Mouse (Mus musculus) embryonic facial prominence, embryonic 14.5 days (tissue): ENCODE measurements at regions not wholly inside any gene's neighbourhood (a gene's known extent, or its start where the extent isn't known, plus 50 kb on each side); places are given as distances from the start of the nearest gene placed in this dataset.
A peak's percentile ranks its signal among the peaks of the same experiment; 100 is the strongest.

ENCODE experiments used
- ATAC-seq: fragments of 200-750 bp; cut with Nextera tagmentation; 2 replicates; pipeline ENCODE4 v1.8.0; 2017; ENCODE audit warnings: low read depth, moderate number of reproducible peaks, moderate TSS enrichment
- DNase-seq: peaks from one replicate; pipeline ENCODE4 v3.0.0-alpha.2; 2015; ENCODE audit warnings: low spot score
- H3K27ac ChIP-seq: fragments of 300-500 bp; sonication (generic); replicated peaks from 2 replicates; pipeline ENCODE4 v1.5.1; 2014; ENCODE audit warnings: low read depth, mild to moderate bottlenecking, low read length, moderate library complexity
- H3K27me3 ChIP-seq: fragments of 300-500 bp; sonication (generic); replicated peaks from 2 replicates; pipeline ENCODE4 v1.6.1; 2014; ENCODE audit warnings: low read length; ENCODE audit not compliant: control insufficient read depth, insufficient read depth
- H3K36me3 ChIP-seq: fragments of 300-500 bp; sonication (generic); 2 replicates; pipeline ENCODE4 v1.6.1; 2014; ENCODE audit warnings: low read length, mixed read lengths; ENCODE audit not compliant: control insufficient read depth, insufficient read depth
- H3K4me1 ChIP-seq: fragments of 300-500 bp; sonication (generic); 2 replicates; pipeline ENCODE4 v1.6.1; 2014; ENCODE audit warnings: antibody characterized with exemption, low read length; ENCODE audit not compliant: control insufficient read depth, insufficient read depth
- H3K4me2 ChIP-seq: fragments of 300-500 bp; sonication (generic); 2 replicates; pipeline ENCODE4 v1.6.1; 2014; ENCODE audit warnings: low read depth, mild to moderate bottlenecking, low read length, moderate library complexity, mixed read lengths
- H3K4me3 ChIP-seq: fragments of 300-500 bp; sonication (generic); 2 replicates; pipeline ENCODE4 v1.5.1; 2014; ENCODE audit warnings: low read depth, mild to moderate bottlenecking, low read length
- H3K9ac ChIP-seq: fragments of 300-500 bp; sonication (generic); 2 replicates; pipeline ENCODE4 v1.6.1; 2014; ENCODE audit warnings: low read depth, mild to moderate bottlenecking, low read length, moderate library complexity, mixed read lengths
- H3K9me3 ChIP-seq: fragments of 300-500 bp; sonication (generic); 2 replicates; pipeline ENCODE4 v1.6.1; 2016; ENCODE audit warnings: low read length; ENCODE audit not compliant: control insufficient read depth
- WGBS: fragments of 180-500 bp; shearing (Covaris S2); extraction: QIAGEN DNeasy Blood & Tissue Kit; methylation state at CpG from one replicate; pipeline ENCODE4 v1.1.7; 2014; 5-methylcytosine and 5-hydroxymethylcytosine counted together

DNA sequence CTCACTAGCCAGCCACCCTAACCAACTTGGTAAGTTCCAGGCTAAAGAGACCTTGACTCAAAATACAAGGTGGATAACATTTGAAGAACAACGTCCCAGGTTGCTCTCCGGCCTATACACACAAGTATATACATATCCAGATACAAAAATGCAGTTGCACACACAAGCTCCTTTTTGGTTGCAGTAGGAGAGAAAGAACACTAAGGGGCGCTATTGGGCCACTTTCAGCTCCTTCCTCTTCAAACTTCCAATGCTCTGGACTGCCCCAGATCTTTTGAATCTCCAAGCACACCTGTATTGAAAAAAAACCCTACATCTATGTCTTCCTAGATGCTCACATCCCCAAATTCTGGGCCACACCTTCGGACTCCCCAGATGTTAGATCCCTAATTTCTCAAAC, 141.1 kb downstream of the Tfcp2l1 start:
- no peaks in the 10 kb centered on the region for H3K27me3 ChIP-seq
- no peak overlapping the region for H3K9ac ChIP-seq
- no peak overlapping the region for H3K27ac ChIP-seq
- ATAC-seq (no peak), DNase-seq (peak; percentile 67)
- H3K9me3 ChIP-seq, result no peaks in the 10 kb centered on the region
- WGBS, result 31% methylated on average over 4 of the region's 4 CpGs
- no peak overlapping the region for H3K4me3 ChIP-seq
- no peak overlapping the region for H3K4me2 ChIP-seq
- H3K4me1 ChIP-seq, result no peaks in the 10 kb centered on the region
- no peaks in the 10 kb centered on the region for H3K36me3 ChIP-seq

GRCm38 (mm10) chr1:118772261-118772660, 144.5 kb downstream of the Tfcp2l1 start:
- no peak overlapping the region for H3K4me2 ChIP-seq
- H3K9me3 ChIP-seq, result no peaks in the 10 kb centered on the region
- ATAC-seq (peak; percentile 41; the same call in 1 of the 2 replicates), DNase-seq (peak; percentile 67)
- no peaks in the 10 kb centered on the region for H3K4me1 ChIP-seq
- no peak overlapping the region for H3K4me3 ChIP-seq
- no peak overlapping the region for H3K9ac ChIP-seq
- H3K36me3 ChIP-seq, result no peaks in the 10 kb centered on the region
- WGBS, result 16% methylated on average over 9 of the region's 9 CpGs
- no peak overlapping the region for H3K27ac ChIP-seq
- H3K27me3 ChIP-seq, result no peaks in the 10 kb centered on the region

DNA sequence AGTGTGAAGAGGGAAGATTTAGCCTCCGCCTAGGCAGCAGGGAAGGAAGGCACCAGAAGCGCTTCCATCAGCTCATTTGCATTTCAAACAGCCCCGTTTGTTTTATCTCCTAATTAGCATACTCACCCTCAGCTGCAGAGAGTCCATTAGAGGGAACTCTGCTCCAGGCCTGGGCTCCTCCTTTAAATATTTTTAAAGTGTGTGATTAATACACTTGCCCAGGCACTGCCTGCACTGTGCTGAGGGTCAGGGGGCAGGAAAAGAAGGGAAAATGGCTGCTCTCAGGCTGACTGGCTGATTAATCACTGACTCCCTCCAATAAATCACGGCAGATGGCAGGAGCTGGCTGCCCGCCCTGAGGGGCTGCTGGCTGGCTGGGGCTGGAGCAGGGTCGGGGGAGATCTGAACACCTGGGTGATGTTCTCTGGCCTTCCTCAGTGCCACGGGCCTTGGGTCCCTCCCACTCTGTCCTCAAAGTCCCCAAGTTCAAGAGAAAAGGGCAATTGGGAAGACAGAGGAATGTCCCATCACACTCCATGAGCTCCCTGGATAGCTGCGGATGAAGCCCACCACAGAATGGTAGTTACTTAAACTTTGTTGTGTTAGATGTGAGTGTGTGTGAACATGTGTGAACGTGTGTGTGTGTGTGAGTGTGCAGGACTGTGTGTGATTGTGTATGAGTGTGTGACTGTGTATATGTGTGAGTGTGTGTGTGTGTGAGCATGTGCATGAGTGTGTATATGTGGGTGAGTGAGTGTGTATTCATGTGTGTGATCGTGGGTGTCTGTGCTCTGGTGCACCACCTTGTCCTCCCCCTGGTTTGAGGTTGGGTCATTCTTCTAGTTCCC, 149.1 kb downstream of the Tfcp2l1 start:
- WGBS, result 30% methylated on average over 10 of the region's 10 CpGs
- no peak overlapping the region for H3K27ac ChIP-seq
- H3K4me2 ChIP-seq, result no peak overlapping the region
- no peaks in the 10 kb centered on the region for H3K27me3 ChIP-seq
- H3K4me3 ChIP-seq, result no peak overlapping the region
- ATAC-seq (no peak; the same call in 1 of the 2 replicates), DNase-seq (no peak)
- H3K9me3 ChIP-seq, result no peaks in the 10 kb centered on the region
- no peaks in the 10 kb centered on the region for H3K36me3 ChIP-seq
- no peaks in the 10 kb centered on the region for H3K4me1 ChIP-seq
- H3K9ac ChIP-seq, result no peak overlapping the region
